Mouse (Mus musculus): ENCODE measurements at regions not wholly inside any gene's neighbourhood (a gene's known extent, or its start where the extent isn't known, plus 50 kb on each side); places are given as distances from the start of the nearest gene placed in this dataset.

- no peak for DNase-seq (ENCODE audit: low read depth, low spot score)
Measured at GRCm38 (mm10) chr2:9683673-9684210, 197.3 kb upstream of the 4930412O13Rik start.

- DNase-seq (ENCODE audit: low read depth, low spot score), result no peak
Measured at GRCm38 (mm10) chr2:9688176-9688575, 192.9 kb upstream of the 4930412O13Rik start.

GRCm38 (mm10) chr2:9689518-9689917 is 191.5 kb upstream of the 4930412O13Rik start:
- DNase-seq (ENCODE audit: low read depth, low spot score), result no peak

- no peak for DNase-seq (ENCODE audit: low read depth, low spot score)
Measured at GRCm38 (mm10) chr2:9691506-9691905, 189.5 kb upstream of the 4930412O13Rik start.

- DNase-seq (ENCODE audit: low read depth, low spot score), result no peak
Measured at GRCm38 (mm10) chr2:9691906-9692305, 189.1 kb upstream of the 4930412O13Rik start.

- no peak for DNase-seq (ENCODE audit: low read depth, low spot score)
Measured at GRCm38 (mm10) chr2:9693351-9693750, 187.7 kb upstream of the 4930412O13Rik start.

GRCm38 (mm10) chr2:9694178-9694577 is 186.9 kb upstream of the 4930412O13Rik start:
- DNase-seq (ENCODE audit: low read depth, low spot score), result no peak

- no peak for DNase-seq (ENCODE audit: low read depth, low spot score)
Measured at GRCm38 (mm10) chr2:9697591-9698345, 183.3 kb upstream of the 4930412O13Rik start.

- DNase-seq (ENCODE audit: low read depth, low spot score), result no peak
Measured at GRCm38 (mm10) chr2:9704266-9704665, 176.8 kb upstream of the 4930412O13Rik start.

GRCm38 (mm10) chr2:9709466-9709865 is 171.6 kb upstream of the 4930412O13Rik start:
- DNase-seq (ENCODE audit: low read depth, low spot score), result no peak

- no peak for DNase-seq (ENCODE audit: low read depth, low spot score)
Measured at GRCm38 (mm10) chr2:9717904-9718303, 163.1 kb upstream of the 4930412O13Rik start.

- DNase-seq (ENCODE audit: low read depth, low spot score), result no peak
Measured at GRCm38 (mm10) chr2:9733243-9733642, 147.8 kb upstream of the 4930412O13Rik start.

GRCm38 (mm10) chr2:9744181-9744580 is 136.9 kb upstream of the 4930412O13Rik start:
- no peak for DNase-seq (ENCODE audit: low read depth, low spot score)

GRCm38 (mm10) chr2:9749829-9750788 is 130.9 kb upstream of the 4930412O13Rik start:
- no peak for DNase-seq (ENCODE audit: low read depth, low spot score)

GRCm38 (mm10) chr2:9753691-9754090 is 127.4 kb upstream of the 4930412O13Rik start:
- DNase-seq (ENCODE audit: low read depth, low spot score), result no peak

- no peak for DNase-seq (ENCODE audit: low read depth, low spot score)
Measured at GRCm38 (mm10) chr2:9754153-9754552, 126.9 kb upstream of the 4930412O13Rik start.

- no peak for DNase-seq (ENCODE audit: low read depth, low spot score)
Measured at GRCm38 (mm10) chr2:9757770-9758420, 123.2 kb upstream of the 4930412O13Rik start.

- DNase-seq (ENCODE audit: low read depth, low spot score), result no peak
Measured at GRCm38 (mm10) chr2:9758983-9759382, 122.1 kb upstream of the 4930412O13Rik start.

GRCm38 (mm10) chr2:9759389-9760104 is 121.5 kb upstream of the 4930412O13Rik start:
- DNase-seq (ENCODE audit: low read depth, low spot score), result no peak

GRCm38 (mm10) chr2:9780159-9780558 is 100.9 kb upstream of the 4930412O13Rik start:
- DNase-seq (ENCODE audit: low read depth, low spot score), result no peak

GRCm38 (mm10) chr2:9782698-9783097 is 98.4 kb upstream of the 4930412O13Rik start:
- no peak for DNase-seq (ENCODE audit: low read depth, low spot score)
